20 mouse cellular contexts compared by ENCODE assay signal in the genomic region with DNA sequence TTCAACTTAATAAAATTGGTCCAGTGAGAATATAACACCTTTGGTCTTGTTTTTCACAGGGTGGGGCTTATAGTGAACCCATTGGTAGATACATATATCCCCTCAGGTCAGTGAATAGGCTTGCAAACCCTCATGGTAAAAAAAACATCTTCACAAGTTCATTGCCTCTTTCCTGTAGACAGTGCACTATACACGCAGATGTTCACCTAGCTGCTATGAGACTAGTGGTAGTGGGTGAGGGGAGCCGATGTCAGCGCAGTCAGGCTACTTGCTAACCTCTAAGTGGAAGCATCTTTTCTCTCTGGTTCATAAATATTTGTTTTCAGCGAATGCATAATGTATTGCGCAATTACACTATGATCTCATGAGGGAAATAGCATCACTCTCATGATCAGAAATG. TPM values are rescaled to one million over a fixed set of nuclear protein-coding genes. Genes with fewer than 3 reads are reported as not detected.
DNase-seq lines count a peak whose midpoint lies in the region; ATAC-seq and TF ChIP-seq lines count a peak whose summit lies in the region.
"Had no signal": no experiment of that assay in that cellular context is flagged by ENCODE, and none has a peak within 500 bp of the region (broad histone marks: within the 10 kb centered on the region; RNA-seq: fewer than 3 reads in every experiment).

No protein-coding gene starts in this region.

- ATAC-seq in neural tube, embryonic 13.5 days (ENCODE audit: low read depth) = 0 out of 2 replicates have a peak, but pooled peaks have one; percentile 36
- no peak for ATAC-seq in neural tube, embryonic 15.5 days (ENCODE audit: low FRiP score)
- ATAC-seq in monocyte, adult 5-6 weeks (replicated peaks; ENCODE audit: insufficient number of reproducible peaks, low FRiP score, low TSS enrichment, poor library complexity, severe bottlenecking) = peak; percentile 64
- ATAC-seq: forebrain, embryonic 13.5 days; forebrain, embryonic 15.5 days; forebrain, postnatal 0 days had no signal

- H3ac ChIP-seq in C2C12 (ENCODE audit: control insufficient read depth, insufficient read length, low read depth) = no peak overlapping the region

- WGBS in neural tube, embryonic 13.5 days = 82% methylated on average over 5 of the region's 5 CpGs
- WGBS in neural tube, embryonic 15.5 days = 70% methylated on average over 5 of the region's 5 CpGs

- no peaks in the 10 kb centered on the region for H3K9me3 ChIP-seq in neural tube, embryonic 13.5 days
- H3K9me3 ChIP-seq in neural tube, embryonic 15.5 days (replicated peaks) = no peaks in the 10 kb centered on the region
- H3K9me3 ChIP-seq: embryonic facial prominence, embryonic 10.5 days; embryonic facial prominence, embryonic 12.5 days; forebrain, embryonic 13.5 days; forebrain, embryonic 15.5 days had no signal

- no peak overlapping the region for H3K4me2 ChIP-seq in neural tube, embryonic 13.5 days
- H3K4me2 ChIP-seq in neural tube, embryonic 15.5 days = no peak overlapping the region
- H3K4me2 ChIP-seq: embryonic facial prominence, embryonic 12.5 days; forebrain, embryonic 13.5 days; forebrain, embryonic 15.5 days had no signal

- H3K36me3 ChIP-seq in neural tube, embryonic 13.5 days = no peaks in the 10 kb centered on the region
- no peaks in the 10 kb centered on the region for H3K36me3 ChIP-seq in neural tube, embryonic 15.5 days
- no peaks in the 10 kb centered on the region for H3K36me3 ChIP-seq in C2C12 (ENCODE audit: control insufficient read depth, insufficient read depth)
- H3K36me3 ChIP-seq: embryonic facial prominence, embryonic 10.5 days; embryonic facial prominence, embryonic 12.5 days; forebrain, embryonic 15.5 days had no signal

- no peak for DNase-seq in lung, postnatal 14 days
- no peak for DNase-seq in adrenal gland, adult (ENCODE audit: inconsistent age in 2 of 2, low spot score in 1 of 2)
- DNase-seq: adrenal gland, adult 8-10 months; adrenal gland, postnatal 14 days; adrenal gland, postnatal 36 days; B cell, adult 2 months; cerebellum, adult 11-12 months; cerebellum, adult 2 months; cerebellum, adult 9-10 months; cerebellum, postnatal 10 days; cerebellum, postnatal 25 days; forebrain, postnatal 0 days had no signal

- H3K9ac ChIP-seq in neural tube, embryonic 13.5 days = no peak overlapping the region
- H3K9ac ChIP-seq in neural tube, embryonic 15.5 days (replicated peaks) = no peak overlapping the region
- H3K9ac ChIP-seq: embryonic facial prominence, embryonic 12.5 days; forebrain, embryonic 13.5 days; forebrain, embryonic 15.5 days; forebrain, postnatal 0 days had no signal

- no peak overlapping the region for H3K4me3 ChIP-seq in neural tube, embryonic 13.5 days
- no peak overlapping the region for H3K4me3 ChIP-seq in neural tube, embryonic 15.5 days (replicated peaks)
- no peak overlapping the region for H3K4me3 ChIP-seq in C2C12 (ENCODE audit: insufficient read depth, poor library complexity, severe bottlenecking)
- H3K4me3 ChIP-seq: embryonic facial prominence, embryonic 10.5 days; embryonic facial prominence, embryonic 12.5 days; forebrain, embryonic 13.5 days; forebrain, embryonic 15.5 days had no signal

- no peak overlapping the region for H3K27ac ChIP-seq in neural tube, embryonic 13.5 days (replicated peaks)
- no peak overlapping the region for H3K27ac ChIP-seq in neural tube, embryonic 15.5 days (replicated peaks)
- H3K27ac ChIP-seq: embryonic facial prominence, embryonic 10.5 days; embryonic facial prominence, embryonic 12.5 days; forebrain, embryonic 13.5 days; forebrain, embryonic 15.5 days had no signal

- no peak for TF ChIP-seq CTCF in C2C12 (IDR thresholded peaks at IDR 0.05; ENCODE audit: control insufficient read depth, insufficient read depth, insufficient read length)

- no peaks in the 10 kb centered on the region for H3K4me1 ChIP-seq in neural tube, embryonic 13.5 days (replicated peaks)
- no peaks in the 10 kb centered on the region for H3K4me1 ChIP-seq in neural tube, embryonic 15.5 days
- H3K4me1 ChIP-seq: embryonic facial prominence, embryonic 10.5 days; embryonic facial prominence, embryonic 12.5 days; forebrain, embryonic 13.5 days; forebrain, embryonic 15.5 days had no signal

- no peaks in the 10 kb centered on the region for H3K79me3 ChIP-seq in C2C12 (ENCODE audit: low read depth)

- H3K79me2 ChIP-seq in C2C12 (ENCODE audit: control insufficient read depth, insufficient read depth) = no peaks in the 10 kb centered on the region

- H3K27me3 ChIP-seq in neural tube, embryonic 13.5 days = no peaks in the 10 kb centered on the region
- H3K27me3 ChIP-seq in neural tube, embryonic 15.5 days (replicated peaks) = no peaks in the 10 kb centered on the region
- H3K27me3 ChIP-seq in C2C12 (ENCODE audit: control insufficient read depth, insufficient read depth, insufficient read length) = no peaks in the 10 kb centered on the region
- H3K27me3 ChIP-seq: embryonic facial prominence, embryonic 12.5 days; forebrain, embryonic 13.5 days; forebrain, embryonic 15.5 days had no signal

TF ChIP-seq in C2C12, 6 proteins besides CTCF, POLR2A, EP300 and RAD21:
- TF ChIP-seq MYOD1 (IDR thresholded peaks at IDR 0.05; ENCODE audit: control insufficient read depth, insufficient read length, low read depth) = no peak
- TF ChIP-seq MYOG (IDR thresholded peaks at IDR 0.05; ENCODE audit: control insufficient read depth, extremely low read depth, insufficient read length) = no peak
- TF ChIP-seq USF1 (IDR thresholded peaks at IDR 0.05; ENCODE audit: low read depth) = no peak
- TF ChIP-seq CEBPB (IDR thresholded peaks at IDR 0.05; ENCODE audit: low read depth) = peak; percentile 66
- no peak for TF ChIP-seq MAX (IDR thresholded peaks at IDR 0.05)
- no peak for TF ChIP-seq FOSL1 (IDR thresholded peaks at IDR 0.05; ENCODE audit: insufficient read depth, low read length, poor library complexity, severe bottlenecking)

RNA-seq across cellular contexts. Expression of a gene that starts 22.4 kb away (rescaled TPM):
- 2.0 and 2.9 TPM in 2 replicates for polyA plus RNA-seq in neural tube, embryonic 13.5 days (2015; fragmentation: Nextera tagmentation; extraction: Ambion mirVana)
- 1.00 and 1.8 TPM in 2 replicates for polyA plus RNA-seq in neural tube, embryonic 15.5 days (2015; fragmentation: Nextera tagmentation; extraction: Ambion mirVana)
- 0.01 TPM for polyA plus RNA-seq in C2C12 (2012; fragmentation: generic; extraction: Trizol)
- 29.4 to 103 TPM (median 30.9 TPM) in 3 replicates for total RNA-seq in monocyte, adult 5-6 weeks (2017)
